Mouse (Mus musculus) macrophage (primary cell): ENCODE measurements around the gene Nr1i3. TPM values are rescaled to one million over a fixed set of nuclear protein-coding genes. Genes with fewer than 3 reads are reported as not detected.

Experiments used
- H3K27ac ChIP-seq: fragments of 350-480 bp; formaldehyde crosslinking; 2 replicates; pipeline ENCODE4 v1.9.0; 2021
- H3K36me3 ChIP-seq: fragments of 350-480 bp; formaldehyde crosslinking; 2 replicates; pipeline ENCODE4 v1.9.0; 2021; ENCODE audit errors: inconsistent target
- H3K4me3 ChIP-seq: fragments of 350-480 bp; formaldehyde crosslinking; 2 replicates; pipeline ENCODE4 v1.9.0; 2021; ENCODE audit errors: inconsistent target
- H3K79me2 ChIP-seq: fragments of 350-480 bp; formaldehyde crosslinking; 2 replicates; pipeline ENCODE4 v1.9.0; 2021; ENCODE audit errors: inconsistent target
- WGBS: methylation state at CpG from one replicate; pipeline ENCODE4 v1.1.7; 2026; ENCODE audit warnings: inconsistent platforms; ENCODE audit not compliant: missing documents; 5-methylcytosine and 5-hydroxymethylcytosine counted together
- polyA plus RNA-seq: library from polyadenylated mRNA; stranded (reverse); fragments of 250-400 nt; gene quantifications from 3 replicates; pipeline ENCODE4 v1.2.4, GENCODE M21; 2018; ENCODE audit warnings: inconsistent platforms

Nr1i3 gene
- polyA plus RNA-seq, 1 experiment from 2014 or later = 0.13 TPM

- no peak overlapping the region for H3K4me3 ChIP-seq
- no peak overlapping the region for H3K27ac ChIP-seq
- WGBS = 80% methylated on average over 12 of the region's 14 CpGs
- H3K36me3 ChIP-seq = no peaks in the 10 kb centered on the region
- H3K79me2 ChIP-seq = peaks cover 70% of the 10 kb centered on the region
Observed at GRCm38 (mm10) chr1:171189476-171190114, 24.2 kb upstream of the Nr1i3 start.

- Histone ChIP-seq H3K4me3 (no peak overlapping the region), H3K79me2 (peaks cover 74% of the 10 kb centered on the region), H3K27ac (no peak overlapping the region), H3K36me3 (no peaks in the 10 kb centered on the region)
- WGBS = 97% methylated on average over 9 of the region's 9 CpGs
Observed at GRCm38 (mm10) chr1:171190832-171191231, 22.9 kb upstream of the Nr1i3 start.

DNA sequence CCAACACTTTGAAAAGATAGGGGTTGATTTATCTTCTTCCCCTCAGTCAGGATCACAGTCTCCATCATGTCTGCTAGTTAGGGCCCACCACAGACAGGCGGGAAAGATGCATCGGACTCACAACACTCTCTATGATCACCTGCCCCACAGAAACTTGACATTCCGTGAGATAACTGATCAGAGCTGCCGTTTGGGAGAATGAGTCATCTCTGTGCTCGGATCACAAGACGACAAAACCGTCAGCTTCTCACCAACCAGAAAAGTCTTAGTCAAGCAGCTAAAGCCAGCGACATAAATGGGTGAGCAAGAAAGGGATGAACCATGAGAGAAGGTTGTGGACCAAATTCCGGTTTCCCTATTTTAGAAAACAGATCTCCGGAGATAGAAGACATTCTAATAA lies 21.5 kb upstream of the Nr1i3 start:
- Histone ChIP-seq H3K4me3 (no peak overlapping the region), H3K79me2 (peaks cover 59% of the 10 kb centered on the region), H3K36me3 (no peaks in the 10 kb centered on the region), H3K27ac (no peak overlapping the region)
- 93% methylated on average over 10 of the region's 10 CpGs for WGBS

DNA sequence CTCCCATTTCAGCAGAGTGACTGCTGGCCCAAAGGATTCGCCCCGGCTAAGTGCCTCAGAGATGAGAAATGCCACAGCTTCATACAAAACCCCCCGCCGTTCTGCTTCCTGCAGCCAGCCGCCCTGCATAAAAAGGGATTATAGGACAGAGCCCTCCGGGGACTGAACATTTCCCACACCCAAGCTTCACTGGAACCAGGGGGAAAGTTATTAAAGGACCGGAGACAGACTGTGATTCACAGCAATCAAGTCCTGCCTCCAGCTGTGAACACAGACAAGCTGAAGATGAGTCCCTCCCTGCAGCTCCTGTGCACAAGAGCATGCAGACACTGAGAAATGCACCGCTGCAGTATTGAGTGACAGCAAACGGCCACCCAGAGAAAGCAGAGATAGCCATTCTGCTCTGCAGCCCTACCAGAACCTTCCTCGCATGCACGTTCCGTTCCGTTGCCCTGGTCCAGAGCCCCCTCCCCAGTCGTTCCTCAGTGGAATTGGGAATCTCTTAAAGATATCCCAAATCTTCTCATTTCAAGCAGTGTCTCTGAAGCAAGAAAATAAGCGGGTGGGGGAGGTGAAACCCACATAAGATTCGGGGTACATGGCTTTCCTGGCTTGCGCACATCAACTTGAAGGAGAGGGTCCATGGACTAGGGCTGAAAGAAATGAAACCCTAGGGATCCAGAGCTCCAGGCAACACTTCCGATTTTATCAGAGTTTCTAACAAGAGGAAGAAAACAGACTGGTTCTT lies 20.5 kb upstream of the Nr1i3 start:
- Histone ChIP-seq H3K79me2 (peaks cover 49% of the 10 kb centered on the region), H3K27ac (no peak overlapping the region), H3K36me3 (no peaks in the 10 kb centered on the region), H3K4me3 (no peak overlapping the region)
- 90% methylated on average over 18 of the region's 18 CpGs for WGBS

- 87% methylated on average over 11 of the region's 11 CpGs for WGBS
- H3K4me3 ChIP-seq = no peak overlapping the region
- no peaks in the 10 kb centered on the region for H3K36me3 ChIP-seq
- H3K79me2 ChIP-seq = peaks cover 40% of the 10 kb centered on the region
- H3K27ac ChIP-seq = no peak overlapping the region
Observed at GRCm38 (mm10) chr1:171193911-171194830, 19.6 kb upstream of the Nr1i3 start.

DNA sequence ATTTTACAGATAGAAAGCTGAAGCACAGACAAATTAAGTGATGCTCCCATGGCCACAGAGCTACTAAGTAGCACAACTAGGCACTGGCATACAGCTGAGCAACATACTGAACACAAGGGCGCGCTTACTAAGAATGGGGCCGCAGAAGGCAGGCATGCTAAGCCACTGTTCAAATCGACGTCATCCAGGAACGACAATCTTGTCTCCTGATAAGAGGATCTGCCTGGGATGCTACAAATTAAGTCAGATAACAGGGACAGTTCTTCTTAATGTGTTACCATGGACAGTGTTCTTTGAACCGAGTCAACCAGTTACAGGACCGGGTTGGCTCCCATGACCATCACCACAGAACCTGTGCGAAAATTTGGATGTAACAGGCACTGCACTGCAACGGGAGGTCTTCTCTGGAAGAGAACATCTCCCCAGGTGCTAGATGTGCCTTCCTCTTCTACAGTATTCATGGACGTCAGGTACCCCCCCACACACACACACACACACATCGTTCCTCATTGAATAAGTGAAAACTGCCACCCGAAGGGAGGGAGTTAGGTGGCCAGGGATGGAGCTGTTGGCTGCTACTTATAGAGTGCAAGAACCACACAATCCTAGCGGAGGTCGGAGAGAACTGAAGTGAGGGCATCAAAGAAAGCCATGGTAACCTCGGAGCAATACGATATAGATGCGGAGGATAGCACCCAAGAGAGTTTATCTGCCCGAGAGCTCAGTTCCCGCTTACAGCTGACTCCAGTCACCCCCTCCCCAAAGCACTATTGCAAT lies 18.5 kb upstream of the Nr1i3 start:
- 35% methylated on average over 20 of the region's 20 CpGs for WGBS
- Histone ChIP-seq H3K4me3 (peak overlapping the region; percentile 48), H3K27ac (no peak overlapping the region), H3K79me2 (peaks cover 31% of the 10 kb centered on the region), H3K36me3 (no peaks in the 10 kb centered on the region)

- H3K4me3 ChIP-seq = peak within 1 kb of the TSS; percentile 48
- peaks cover 31% of the 10 kb centered on the region for H3K79me2 ChIP-seq
- H3K36me3 ChIP-seq = no peaks in the 10 kb centered on the region
- no peak within 1 kb of the TSS for H3K27ac ChIP-seq
- WGBS = under 1% methylated on average over 33 of the region's 33 CpGs
Observed at GRCm38 (mm10) chr1:171195887-171196397, 17.8 kb upstream of the Nr1i3 start, which contains the start of gene Pcp4l1. Pcp4l1 (minus strand) TSS chr1:171196268.

- WGBS = 100% methylated on average over 1 of the region's 1 CpGs
- H3K36me3 ChIP-seq = no peaks in the 10 kb centered on the region
- H3K79me2 ChIP-seq = peaks cover 10% of the 10 kb centered on the region; the same call in 1 of the 2 replicates
- H3K27ac ChIP-seq = no peak overlapping the region
- H3K4me3 ChIP-seq = no peak overlapping the region
Observed at GRCm38 (mm10) chr1:171199532-171199931, 14.2 kb upstream of the Nr1i3 start.

DNA sequence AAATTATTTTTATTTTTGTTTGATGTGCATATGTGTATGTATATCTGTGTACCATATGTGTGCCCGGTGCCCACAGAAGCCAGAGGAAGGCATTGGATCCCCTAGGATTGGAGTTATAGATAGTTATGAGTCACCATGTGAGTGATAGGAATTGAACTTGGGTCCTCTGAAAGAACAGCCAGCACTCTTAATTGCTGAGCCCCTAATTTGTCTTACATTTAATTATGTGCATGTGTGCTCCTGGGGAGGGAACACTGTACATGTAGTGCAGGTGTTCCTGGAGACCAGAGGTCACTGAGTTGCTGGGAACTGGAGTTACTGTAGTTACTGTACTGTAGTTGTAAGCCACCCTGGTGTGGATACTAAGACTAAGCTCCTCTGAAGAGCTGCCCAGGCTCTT lies 13.0 kb upstream of the Nr1i3 start:
- Histone ChIP-seq H3K36me3 (no peaks in the 10 kb centered on the region), H3K4me3 (no peak overlapping the region), H3K79me2 (no peaks in the 10 kb centered on the region), H3K27ac (no peak overlapping the region)
- 100% methylated on average over 1 of the region's 1 CpGs for WGBS

GRCm38 (mm10) chr1:171203471-171204248 lies 10.1 kb upstream of the Nr1i3 start:
- Histone ChIP-seq H3K79me2 (no peaks in the 10 kb centered on the region), H3K36me3 (no peaks in the 10 kb centered on the region), H3K4me3 (no peak overlapping the region), H3K27ac (no peak overlapping the region)
- 71% methylated on average over 7 of the region's 11 CpGs for WGBS

DNA sequence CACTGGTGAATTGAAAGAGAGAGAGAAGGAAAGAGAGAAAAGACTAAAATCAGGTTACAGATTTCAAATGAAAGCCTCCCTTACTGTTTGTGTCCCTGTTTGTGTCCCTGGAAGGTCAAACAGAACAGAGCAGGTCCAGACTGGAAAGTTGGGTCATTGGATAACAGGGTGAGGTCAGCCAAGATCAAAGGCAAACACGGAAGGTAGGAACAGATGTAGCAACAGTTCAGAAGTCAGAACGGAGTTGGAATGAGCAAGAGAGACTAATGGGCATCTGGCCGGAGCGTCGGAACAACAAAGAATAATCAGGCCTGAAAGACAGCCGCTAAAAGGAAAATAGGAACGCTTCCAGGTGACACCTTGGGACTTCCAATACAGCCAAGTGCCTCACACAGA lies 9.5 kb upstream of the Nr1i3 start:
- Histone ChIP-seq H3K27ac (no peak overlapping the region), H3K79me2 (no peaks in the 10 kb centered on the region), H3K4me3 (no peak overlapping the region), H3K36me3 (no peaks in the 10 kb centered on the region)
- 96% methylated on average over 7 of the region's 7 CpGs for WGBS

GRCm38 (mm10) chr1:171205704-171206493 lies 7.9 kb upstream of the Nr1i3 start:
- Histone ChIP-seq H3K27ac (no peak overlapping the region), H3K36me3 (no peaks in the 10 kb centered on the region)
- 77% methylated on average over 6 of the region's 6 CpGs for WGBS

GRCm38 (mm10) chr1:171209409-171209808 lies 4.4 kb upstream of the Nr1i3 start:
- Histone ChIP-seq H3K27ac (no peak overlapping the region), H3K36me3 (no peaks in the 10 kb centered on the region), H3K4me3 (no peak overlapping the region), H3K79me2 (no peaks in the 10 kb centered on the region)
- WGBS = 28% methylated on average over 3 of the region's 4 CpGs

More at GRCm38 (mm10) chr1:171205704-171206493, 7.9 kb upstream of the Nr1i3 start:
- Histone ChIP-seq H3K4me3 (no peak overlapping the region), H3K79me2 (no peaks in the 10 kb centered on the region)
